Mouse (Mus musculus) c-Kit-negative CD71-positive TER-119-positive erythroid progenitor cells, embryonic 14.5 days (primary cell): Measurements from ENCODE around the gene 2810021J22Rik.
"Not testable (repeated sequence)": the region's sequence is repeated elsewhere in the genome, so short reads cannot be mapped to it uniquely, and the experiment has no call there.

Experiments
- DNase-seq: peaks from one replicate; pipeline ENCODE4 v3.0.0-alpha.2; 2013; ENCODE audit warnings: low read depth, low spot score

2810021J22Rik gene

DNA sequence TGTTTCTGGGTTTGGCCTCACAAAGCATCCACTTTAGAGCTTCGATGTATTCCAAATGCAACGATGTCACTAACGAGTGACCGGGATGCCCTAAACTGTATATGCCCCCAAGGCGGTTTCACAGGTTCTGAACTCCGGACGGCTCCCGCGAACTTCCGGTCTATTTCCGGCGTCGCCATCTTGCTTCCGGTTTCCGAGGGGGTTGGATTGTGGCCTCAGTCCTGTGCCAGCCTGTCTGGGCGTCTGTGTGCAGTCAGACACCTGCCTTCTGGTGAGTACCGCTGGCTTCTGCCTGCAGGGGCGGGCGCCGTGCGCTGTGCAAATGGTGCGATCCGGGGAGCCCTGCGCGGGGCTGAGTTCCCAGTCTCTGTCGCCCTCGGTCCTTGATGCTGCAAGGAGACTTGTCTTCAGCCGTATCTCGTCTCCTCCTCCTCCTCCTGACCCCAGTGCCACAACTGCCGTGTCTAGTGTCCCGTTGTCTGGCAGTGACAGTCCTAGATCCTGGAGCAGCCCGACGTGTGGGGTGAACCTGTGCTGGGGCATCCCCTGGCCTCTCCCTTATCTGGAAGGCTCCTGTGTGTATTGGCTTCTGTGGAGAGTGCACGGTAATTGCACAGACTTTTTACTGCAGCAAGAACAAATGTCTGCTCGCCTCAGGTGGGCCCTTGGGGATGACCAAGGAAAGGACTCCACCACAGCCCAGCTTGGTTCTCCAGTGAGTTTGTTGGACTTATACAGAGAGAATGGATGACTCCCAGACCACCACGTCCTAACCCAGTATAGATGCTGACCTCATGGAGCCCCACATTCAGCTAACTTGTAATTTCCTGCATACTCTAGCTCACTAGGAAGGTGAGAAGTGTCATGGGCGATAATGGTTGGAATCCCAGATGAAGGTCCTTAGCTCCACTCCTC, at the start of gene 2810021J22Rik:
Gene 2810021J22Rik (plus strand): TSS at position 178 of the 915 bp plus-strand sequence.
- DNase-seq = peak; percentile 73

DNA sequence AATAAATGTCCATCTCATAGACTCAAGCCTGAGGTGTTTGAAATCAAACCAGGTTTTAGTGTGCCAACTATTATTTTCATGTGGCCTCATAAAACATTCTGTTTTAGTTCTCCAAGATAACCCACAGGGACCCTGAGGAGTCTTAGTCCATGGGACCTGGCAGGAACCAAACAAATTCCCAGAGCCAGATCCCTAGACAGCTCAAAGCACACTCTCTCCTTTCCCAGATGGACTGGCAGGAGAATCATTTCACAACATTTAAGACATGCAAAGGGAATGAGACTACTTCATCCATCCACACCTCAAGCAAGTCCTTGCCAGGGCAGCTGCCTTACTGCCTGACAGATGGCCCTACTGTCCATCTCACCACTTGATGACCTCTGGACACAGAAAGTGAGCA, 38.1 kb upstream of the 2810021J22Rik start, which contains the start of gene Olfr312:
Gene Olfr312 (plus strand): TSS at position 301 of the 400 bp plus-strand sequence.
- DNase-seq = not testable (repeated sequence)

DNA sequence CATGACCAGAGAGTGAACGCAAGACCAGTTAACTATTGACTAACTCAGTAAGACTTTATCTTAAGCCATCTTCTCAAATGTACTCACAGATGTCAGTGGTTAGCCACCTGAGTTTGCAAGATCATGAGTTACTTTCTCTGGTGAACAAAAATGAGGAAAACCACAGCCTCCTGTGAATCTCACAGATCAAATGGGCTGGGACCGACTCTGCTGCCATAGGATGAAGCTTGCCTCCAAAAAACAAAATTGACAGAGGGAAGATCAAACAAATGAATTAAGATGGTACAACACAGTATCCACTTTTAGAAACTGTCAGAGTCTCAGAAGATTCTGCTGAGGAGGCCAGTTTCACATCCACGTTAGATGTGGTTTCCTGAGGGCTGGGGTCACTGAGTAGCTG, 37.3 kb upstream of the 2810021J22Rik start:
- DNase-seq = no peak

DNA sequence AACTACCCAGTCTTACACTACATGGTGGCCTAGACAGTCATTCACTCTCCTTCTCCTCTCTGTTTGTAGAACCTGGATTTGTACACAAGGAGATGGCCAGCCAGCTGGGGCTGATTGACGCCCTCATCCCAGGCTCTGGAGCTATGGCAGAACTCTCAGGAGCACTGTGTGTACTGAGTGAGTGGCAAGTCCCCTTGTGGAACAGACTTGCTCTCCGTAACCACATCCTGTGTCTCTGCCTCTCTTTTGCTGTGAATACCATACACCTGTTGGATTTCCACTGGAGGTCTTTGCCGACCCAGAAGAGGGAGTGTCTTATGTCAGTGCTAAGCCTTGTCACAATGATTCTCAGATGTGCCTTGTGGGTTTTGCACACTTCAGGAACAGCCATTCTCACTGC, 34.5 kb upstream of the 2810021J22Rik start:
- DNase-seq = not testable (repeated sequence)

DNA sequence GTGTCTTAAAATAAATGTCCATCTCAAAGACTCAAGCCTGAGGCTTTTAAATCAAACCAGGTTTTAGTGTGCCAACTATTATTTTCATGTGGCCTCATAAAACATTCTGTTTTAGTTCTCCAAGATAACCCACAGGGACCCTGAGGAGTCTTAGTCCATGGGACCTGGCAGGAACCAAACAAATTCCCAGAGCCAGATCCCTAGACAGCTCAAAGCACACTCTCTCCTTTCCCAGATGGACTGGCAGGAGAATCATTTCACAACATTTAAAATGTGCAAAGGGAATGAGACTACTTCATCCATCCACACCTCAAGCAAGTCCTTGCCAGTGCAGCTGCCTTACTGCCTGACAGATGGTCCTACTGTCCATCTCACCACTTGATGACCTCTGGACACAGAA, 28.1 kb upstream of the 2810021J22Rik start, which contains the start of gene Olfr311:
Gene Olfr311 (plus strand): TSS at position 301 of the 400 bp plus-strand sequence.
- not testable (repeated sequence) for DNase-seq

DNA sequence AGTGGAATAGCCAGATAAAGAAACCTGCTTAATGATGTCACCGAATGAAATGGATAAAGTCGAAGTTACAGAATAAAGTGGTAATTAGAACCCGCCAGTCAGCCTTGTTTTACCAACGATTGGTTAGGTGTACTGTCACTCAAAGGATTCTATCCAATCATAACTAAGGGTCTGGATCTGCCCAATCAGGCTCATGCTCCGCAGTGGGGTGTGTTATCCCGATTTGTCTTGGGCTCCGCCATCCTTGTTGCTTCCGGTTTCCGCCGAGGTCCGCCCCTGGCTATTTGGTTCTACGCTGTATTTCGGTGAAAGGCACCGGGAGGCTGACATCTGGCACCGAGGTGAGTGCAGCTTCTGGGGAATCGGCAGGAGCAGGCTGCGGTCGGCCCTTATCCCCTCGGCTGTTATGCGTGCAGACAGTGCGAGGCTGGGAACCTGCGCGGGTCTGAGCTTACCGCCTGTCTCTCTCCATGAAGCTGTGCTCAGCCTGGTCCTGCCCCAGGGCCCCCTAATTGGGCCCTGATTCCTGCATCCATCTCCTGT, 20.0 kb upstream of the 2810021J22Rik start, which contains the start of gene Gm12258:
Gene Gm12258 (plus strand): TSS at position 240 of the 543 bp plus-strand sequence.
- DNase-seq = peak; percentile 100

DNA sequence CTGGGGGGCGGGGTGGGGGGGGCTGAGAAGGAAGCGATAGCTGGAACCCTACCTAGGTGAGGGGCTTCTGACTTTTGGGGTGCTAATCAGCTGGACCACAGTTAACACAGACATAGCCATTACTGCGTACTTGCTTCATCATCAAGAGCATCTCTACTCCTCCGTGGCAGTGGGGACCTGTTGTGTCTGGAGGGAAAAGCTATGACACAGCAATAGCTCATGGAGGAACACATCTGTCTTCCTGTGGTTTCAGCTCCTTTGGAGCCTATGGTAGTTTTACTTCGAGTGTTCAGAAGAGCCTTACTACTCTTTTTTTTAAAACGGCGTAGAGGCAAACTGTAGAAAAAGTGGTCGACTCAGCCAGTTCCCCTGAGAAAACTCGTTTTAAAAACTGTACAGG, 19.4 kb upstream of the 2810021J22Rik start:
- DNase-seq = no peak

DNA sequence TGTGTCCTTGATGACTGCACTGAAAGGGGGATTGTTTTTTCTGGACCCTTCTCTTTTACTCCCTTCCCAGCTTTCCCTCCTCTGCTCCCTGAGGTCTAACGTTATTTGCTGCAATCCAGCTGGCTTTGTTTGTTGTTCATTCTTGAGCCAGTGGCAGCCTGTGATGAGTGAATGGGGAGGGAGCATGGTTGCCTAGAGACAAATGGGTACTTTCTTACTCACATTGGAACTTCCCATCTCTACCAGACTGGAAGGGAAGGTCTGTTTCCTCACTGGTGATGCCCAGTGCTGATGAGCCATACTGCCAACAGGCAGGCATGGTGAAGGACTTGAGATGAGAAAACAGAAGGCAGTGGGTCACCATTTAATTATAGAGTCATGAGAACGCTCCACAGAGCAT, 17.3 kb upstream of the 2810021J22Rik start:
- no peak for DNase-seq

DNA sequence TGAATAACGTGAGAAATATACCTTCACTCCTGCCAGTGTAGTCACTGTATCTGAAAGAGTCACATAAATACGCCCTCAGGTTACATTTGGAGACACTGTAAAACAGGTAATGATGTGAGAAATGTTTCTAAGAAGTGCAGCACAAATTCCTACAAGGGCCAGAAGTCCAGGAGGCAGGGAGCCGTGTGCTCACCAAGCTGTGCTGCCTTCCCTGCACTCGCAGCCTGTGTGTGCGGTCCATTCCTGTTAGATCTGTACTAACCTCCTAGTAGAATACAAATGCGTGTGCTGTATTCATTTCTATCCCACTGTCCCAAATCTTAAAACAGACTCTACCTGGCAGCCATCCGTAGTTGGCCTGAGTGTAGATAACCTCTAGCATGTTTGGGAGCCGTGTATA, 6.3 kb upstream of the 2810021J22Rik start:
- DNase-seq = no peak

DNA sequence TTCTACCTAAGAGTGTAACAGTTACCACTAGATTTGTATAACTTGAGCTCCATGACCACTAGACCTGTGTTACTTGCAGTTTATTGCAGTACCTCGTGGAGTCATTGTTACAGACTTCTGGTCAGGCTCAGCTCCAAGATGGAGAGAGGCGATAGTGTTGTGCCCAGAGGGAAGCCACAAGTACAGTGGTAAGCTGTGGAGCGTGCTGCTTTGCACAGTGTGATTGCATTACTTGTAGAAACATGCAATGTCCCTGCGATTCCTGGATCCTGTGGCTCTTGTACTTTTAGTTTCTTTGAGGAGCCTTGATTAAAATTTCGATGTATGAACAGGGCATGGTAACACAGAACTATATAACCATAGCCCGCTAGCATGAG, 926 bp downstream of the 2810021J22Rik start:
- DNase-seq = no peak

DNA sequence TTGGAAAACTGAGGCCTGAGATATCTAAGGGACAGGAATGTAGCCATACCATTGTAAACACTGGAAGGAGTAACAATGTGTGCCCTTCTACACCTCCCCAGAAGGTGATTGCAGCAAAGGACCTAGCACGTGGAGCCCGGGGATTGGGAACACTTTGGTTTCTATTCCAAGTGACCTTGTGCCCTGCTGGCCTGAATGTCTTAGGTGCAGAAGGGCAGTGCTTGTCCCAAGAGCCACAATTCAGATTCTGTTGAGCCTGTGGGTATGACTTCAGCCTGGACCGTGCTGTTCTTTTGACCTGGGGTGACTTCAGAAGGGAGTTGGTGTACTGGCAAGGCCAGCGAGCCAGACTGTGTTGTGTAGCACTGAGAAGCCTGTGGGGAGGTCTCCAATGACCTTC, 3.9 kb downstream of the 2810021J22Rik start:
- no peak for DNase-seq

DNA sequence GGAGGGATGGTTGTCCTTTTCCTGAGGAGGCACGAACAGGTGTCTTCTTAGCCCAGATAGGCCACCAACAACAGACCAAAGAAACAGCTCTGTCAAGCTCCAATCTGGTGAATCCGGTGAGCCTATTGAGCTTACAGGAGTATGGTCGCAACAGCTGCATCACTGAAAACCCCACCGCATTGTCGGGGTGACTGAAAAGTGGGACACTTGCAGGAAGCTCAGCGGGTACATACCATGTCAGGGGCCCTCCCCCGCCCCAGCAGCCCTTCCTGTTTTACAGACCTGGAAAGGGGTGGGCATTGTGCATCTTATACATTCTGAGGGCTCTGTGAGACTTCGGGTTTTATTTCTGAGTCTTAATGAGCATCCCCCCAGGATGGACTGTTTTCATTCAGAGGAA, 16.7 kb downstream of the 2810021J22Rik start:
- no peak for DNase-seq

DNA sequence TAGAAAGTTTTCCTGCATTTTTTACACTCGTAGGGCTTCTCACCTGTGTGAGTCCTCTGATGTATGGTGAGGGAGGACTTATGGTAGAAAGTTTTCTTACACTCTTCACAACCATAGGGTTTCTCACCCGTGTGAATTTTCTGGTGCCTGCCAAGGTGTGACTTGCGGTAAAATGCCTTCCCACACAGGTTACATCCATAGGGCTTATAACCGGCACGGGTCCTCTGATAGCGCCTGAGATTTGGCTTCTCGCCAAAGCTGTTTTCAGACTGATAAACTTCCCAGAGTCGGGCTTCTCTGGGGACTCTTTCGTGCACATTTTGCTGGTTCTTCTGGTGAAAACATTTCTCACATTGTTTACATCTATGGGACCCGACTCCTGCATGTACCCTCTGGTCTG, 23.5 kb downstream of the 2810021J22Rik start:
- DNase-seq = no peak

DNA sequence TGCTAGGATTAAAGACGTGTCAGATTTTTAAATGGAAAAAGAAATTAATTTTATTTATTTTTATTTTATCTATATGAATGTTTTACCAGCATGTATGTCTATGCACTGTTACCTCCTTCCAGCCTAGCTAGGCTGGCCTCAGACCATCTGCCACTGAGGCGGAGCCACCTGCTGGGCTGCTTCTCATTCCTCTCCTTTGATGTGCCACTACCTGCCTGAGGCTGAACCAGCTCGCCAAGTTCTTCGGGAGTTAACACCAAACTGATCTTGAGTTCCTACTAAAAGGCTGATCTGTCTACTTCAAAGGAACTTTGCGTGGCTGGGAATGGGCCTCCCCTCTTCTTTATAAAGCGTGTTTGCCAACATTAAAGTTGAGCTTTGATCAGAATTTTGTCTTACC, 27.4 kb downstream of the 2810021J22Rik start:
- DNase-seq = no peak

DNA sequence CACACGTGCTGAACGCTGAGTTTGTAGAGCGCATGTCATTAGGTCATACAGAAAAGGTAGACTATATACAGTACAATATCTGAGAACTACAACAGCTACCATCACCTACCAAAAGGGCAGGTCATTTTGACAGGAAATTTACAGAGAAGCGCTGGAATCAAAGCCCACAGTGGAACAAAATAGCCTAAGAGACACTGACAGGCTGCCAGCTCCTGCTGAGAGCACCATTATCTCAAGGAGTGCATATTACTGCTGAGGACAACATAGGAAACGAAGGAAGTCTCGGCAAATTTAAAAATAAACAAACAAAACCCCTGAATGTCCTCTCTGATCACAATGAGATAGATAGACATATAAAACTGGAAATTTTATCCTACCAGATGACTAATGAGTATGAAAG, 30.5 kb downstream of the 2810021J22Rik start:
- DNase-seq = no peak

DNA sequence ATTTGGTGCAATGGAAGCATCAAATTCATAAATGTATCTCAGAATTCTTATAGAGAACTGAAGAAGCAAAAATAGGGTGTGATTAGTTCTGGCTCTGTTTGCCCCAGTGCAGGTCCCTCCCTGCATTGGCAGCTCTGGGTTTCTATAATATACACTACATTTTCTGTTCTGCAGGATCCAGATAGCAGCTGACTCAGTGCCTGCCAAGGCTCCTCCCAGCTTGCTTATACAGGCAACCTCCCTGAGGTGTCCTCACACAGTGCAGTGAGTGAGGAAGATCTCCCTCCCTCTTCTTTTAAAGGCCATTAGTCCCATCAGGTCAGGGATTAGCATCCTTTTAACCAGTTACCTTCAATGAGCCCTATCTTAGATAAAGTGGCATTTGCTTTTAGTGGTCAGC, 34.1 kb downstream of the 2810021J22Rik start:
- DNase-seq = no peak

DNA sequence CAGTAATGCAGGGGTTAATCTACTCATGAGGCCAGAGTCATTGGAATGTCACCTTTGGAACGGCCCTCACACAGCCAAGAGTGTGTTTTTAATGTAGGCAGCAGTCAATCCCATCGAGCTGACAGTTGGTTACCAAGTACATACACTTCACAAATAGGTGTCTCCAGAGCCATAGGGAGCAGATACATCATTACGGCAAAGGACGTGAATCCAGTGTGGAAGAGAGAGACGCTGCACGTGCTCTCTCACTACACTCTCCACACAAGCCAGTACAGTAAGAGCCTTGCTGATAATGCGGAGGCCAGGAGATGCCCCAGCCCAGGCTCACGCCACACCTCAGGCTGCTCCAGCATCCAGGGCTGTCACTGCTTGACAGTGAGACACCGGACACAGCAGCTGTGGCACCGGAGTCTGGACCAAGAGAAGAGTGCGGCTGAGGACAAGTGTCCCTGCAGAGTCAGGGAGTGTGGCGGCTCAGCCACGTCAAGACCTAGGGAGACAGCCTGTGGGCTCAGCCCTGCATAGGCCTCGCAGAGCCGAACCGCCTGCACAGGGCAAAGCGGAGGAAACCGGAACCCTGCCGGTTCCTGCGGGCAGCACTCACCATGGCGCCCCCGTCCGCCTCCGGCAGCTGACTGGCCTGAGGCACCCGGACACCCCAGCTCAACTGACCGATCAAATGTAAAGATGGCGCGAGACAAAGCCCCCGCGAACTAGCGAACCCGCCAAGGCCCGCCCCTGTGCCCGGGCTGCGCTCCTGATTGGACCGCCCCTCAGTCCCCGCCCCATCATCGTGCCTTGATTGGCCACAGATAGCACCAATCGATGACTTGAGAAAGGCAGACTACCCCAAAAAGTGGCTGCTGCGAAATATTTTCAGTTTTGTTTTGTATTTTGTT, 36.7 kb downstream of the 2810021J22Rik start, which contains the start of gene Zfp39:
Gene Zfp39 (minus strand): TSS at position 715 of the 899 bp plus-strand sequence.
- DNase-seq = peak; percentile 92

DNA sequence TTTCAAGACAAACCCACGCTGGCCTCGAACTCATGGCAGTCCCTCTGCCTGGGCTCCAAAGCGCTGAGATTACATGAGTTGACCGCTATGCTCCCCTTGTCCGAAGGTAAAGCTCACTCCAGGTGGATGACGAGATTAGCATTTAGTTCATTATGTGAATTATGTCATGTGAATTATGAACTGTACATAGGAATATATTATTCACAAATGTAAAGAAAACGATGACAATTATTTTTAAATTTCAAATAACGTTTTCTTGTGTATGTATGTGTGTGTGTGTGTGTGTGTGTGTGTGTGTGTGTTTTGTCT, 37.3 kb downstream of the 2810021J22Rik start:
- DNase-seq = no peak

DNA sequence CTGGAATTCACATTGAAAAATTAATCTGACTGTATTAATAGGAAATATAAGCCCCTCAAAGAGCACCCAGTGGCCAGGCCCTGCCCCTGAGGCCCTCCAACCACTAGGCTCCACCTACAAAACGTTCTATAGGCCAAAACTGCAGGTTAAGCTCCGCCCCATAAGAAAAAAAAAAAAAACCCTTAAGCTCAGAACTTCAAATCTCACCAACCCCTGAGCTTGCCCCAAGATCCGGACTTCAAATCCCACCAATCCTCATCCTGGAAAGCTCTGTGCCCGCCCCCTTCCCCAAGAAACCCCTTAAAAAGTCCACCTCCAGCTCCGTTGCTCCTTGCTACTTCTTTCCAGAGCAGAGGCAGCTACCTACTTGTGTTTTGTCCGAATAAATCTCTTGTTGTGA, 37.8 kb downstream of the 2810021J22Rik start:
- DNase-seq = no peak

DNA sequence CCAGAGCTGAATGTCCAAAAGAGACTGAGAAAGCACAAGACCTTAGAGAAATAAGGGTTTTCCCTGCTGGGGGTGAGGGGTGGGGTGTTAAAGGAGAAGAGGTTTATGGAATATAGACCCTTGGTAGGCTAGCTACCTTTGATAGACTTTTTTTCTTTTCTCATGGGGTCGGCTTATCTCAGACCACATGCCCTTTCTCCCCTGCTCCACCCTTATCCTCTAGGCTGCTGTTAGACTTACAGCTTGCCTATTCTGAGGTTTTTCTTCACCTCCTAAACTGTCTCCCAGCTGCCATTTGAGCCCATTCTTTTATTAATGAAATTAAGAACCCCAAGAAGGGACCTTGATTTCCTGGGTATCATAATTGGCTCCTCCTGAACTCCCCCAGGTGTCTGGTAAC, 46.8 kb downstream of the 2810021J22Rik start:
- DNase-seq = no peak

DNA sequence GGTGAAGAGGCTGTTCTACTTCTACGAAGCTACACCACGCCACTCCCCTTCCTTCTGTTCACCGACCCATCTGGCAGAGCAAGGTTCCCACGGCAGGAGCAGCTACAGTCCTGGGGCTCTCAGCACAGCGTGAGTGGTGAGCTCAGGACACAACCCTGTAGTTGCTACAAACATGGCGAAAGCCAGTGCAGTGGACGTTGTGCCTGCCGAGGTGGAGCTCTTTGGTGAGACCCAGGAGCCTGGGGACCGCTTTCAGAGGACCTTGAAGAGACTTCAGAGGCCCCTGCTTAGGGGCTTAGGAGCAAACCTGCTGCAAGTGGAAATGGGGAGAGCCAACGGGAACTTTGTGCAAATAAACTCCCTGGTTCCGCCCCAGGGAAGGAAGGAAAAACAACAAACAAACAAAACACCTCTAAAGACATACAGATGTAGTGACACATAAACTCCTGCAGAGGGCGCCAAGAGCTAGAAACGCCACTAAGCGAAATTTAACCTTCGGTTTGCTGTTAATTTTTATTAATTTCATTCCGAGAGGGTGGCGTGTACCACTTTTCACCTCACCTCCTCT, 47.5 kb downstream of the 2810021J22Rik start:
- peak; percentile 68 for DNase-seq
